Mouse (Mus musculus) MEL (cell line): ENCODE measurements around the gene Tnf.

Source experiments
- CTCF ChIP-seq, 3 experiments: IDR thresholded peaks in 2 of 3; conservative IDR thresholded peaks in 1 of 3; 2 replicates each; pipeline ENCODE4 v1.5.1; 2011 to 2012; ENCODE audit warnings: low read length in 3 of 3, low read depth in 2 of 3, mild to moderate bottlenecking in 2 of 3, improper control_type of control experiment in 1 of 3, inconsistent platforms in 1 of 3, mixed read lengths in 1 of 3, moderate library complexity in 1 of 3; ENCODE audit not compliant: control insufficient read depth in 1 of 3, insufficient read depth in 1 of 3, poor library complexity in 1 of 3, severe bottlenecking in 1 of 3
- EP300 ChIP-seq, 2 experiments: IDR thresholded peaks; 2 replicates each; pipeline ENCODE4 v1.6.1; 2011; ENCODE audit warnings: improper control_type of control experiment in 2 of 2, low read length in 2 of 2, low read depth in 1 of 2, mild to moderate bottlenecking in 1 of 2
- MAZ ChIP-seq: IDR thresholded peaks from 2 replicates; pipeline ENCODE4 v1.6.1; 2012; ENCODE audit warnings: low read depth, mild to moderate bottlenecking, inconsistent platforms, low read length, improper control_type of control experiment
- MYB ChIP-seq: IDR thresholded peaks from 2 replicates; pipeline ENCODE4 v1.6.1; 2011; ENCODE audit warnings: mild to moderate bottlenecking, low read depth, low read length, improper control_type of control experiment
- POLR2A ChIP-seq, 2 experiments: IDR thresholded peaks; 2 replicates each; pipeline ENCODE4 v1.6.1; 2011 to 2012; ENCODE audit warnings: low read length in 2 of 2, mild to moderate bottlenecking in 2 of 2, control low read depth in 1 of 2, improper control_type of control experiment in 1 of 2, low read depth in 1 of 2, moderate library complexity in 1 of 2; ENCODE audit not compliant: control insufficient read depth in 1 of 2, insufficient read depth in 1 of 2, poor library complexity in 1 of 2
- POLR2AphosphoS2 ChIP-seq: IDR thresholded peaks from 2 replicates; pipeline ENCODE4 v1.6.1; 2011; ENCODE audit warnings: low read length, improper control_type of control experiment
- POLR2AphosphoS5 ChIP-seq: IDR thresholded peaks from 2 replicates; pipeline ENCODE4 v1.6.1; 2012; ENCODE audit warnings: low read depth, borderline replicate concordance, mild to moderate bottlenecking, inconsistent platforms, low read length, moderate library complexity, mixed read lengths
- SMC3 ChIP-seq: IDR thresholded peaks from 2 replicates; pipeline ENCODE4 v1.6.1; 2011; ENCODE audit warnings: low read depth, low read length, improper control_type of control experiment
- ZKSCAN1 ChIP-seq: IDR thresholded peaks from 2 replicates; pipeline ENCODE4 v1.6.1; 2012; ENCODE audit warnings: low read depth, mild to moderate bottlenecking, inconsistent platforms, low read length, improper control_type of control experiment, moderate library complexity
- ZMIZ1 ChIP-seq: IDR thresholded peaks from 2 replicates; pipeline ENCODE4 v1.6.1; 2012; ENCODE audit warnings: low read depth, mild to moderate bottlenecking, inconsistent platforms, low read length, improper control_type of control experiment, moderate library complexity

DNA sequence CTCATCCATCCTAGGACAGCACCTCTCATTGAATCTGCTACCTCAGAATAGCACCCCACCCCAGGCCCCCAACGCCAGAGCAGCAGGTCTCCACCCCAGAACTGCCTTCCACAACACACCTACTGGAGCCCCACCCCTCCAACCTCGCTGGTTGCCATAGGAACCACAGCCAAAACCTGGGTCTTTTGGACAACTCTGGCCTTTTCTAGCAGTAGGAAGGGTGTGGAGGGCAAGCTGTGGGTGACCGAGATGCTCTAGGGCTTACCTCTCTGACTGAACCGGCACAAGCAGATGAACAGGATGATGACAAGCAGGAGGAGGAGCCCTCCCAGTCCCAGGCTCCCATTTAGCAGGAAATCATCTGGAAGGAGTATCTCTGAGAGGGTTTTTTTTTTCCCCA, 15.1 kb downstream of the Tnf start:
- no peak for TF ChIP-seq CTCF (IDR thresholded peaks at IDR 0.05 in 2 of 3, conservative IDR thresholded peaks at IDR 0.05 in 1 of 3; ENCODE audit: control insufficient read depth in 1 of 3, insufficient read depth in 1 of 3, low read depth in 2 of 3, low read length in 3 of 3, poor library complexity in 1 of 3, severe bottlenecking in 1 of 3)
- no peak for TF ChIP-seq POLR2A (IDR thresholded peaks at IDR 0.05; ENCODE audit: control insufficient read depth in 1 of 2, insufficient read depth in 1 of 2, low read depth in 1 of 2, low read length in 2 of 2, poor library complexity in 1 of 2)
- TF ChIP-seq SMC3 = no peak
- no peak for TF ChIP-seq ZMIZ1
- no peak for TF ChIP-seq POLR2AphosphoS5
- no peak for TF ChIP-seq ZKSCAN1
- TF ChIP-seq POLR2AphosphoS2 = no peak
- TF ChIP-seq MYB = no peak
- 0 out of 2 replicates have a peak, but pooled peaks have one; percentile 21 for TF ChIP-seq MAZ
- no peak for TF ChIP-seq EP300 (IDR thresholded peaks at IDR 0.05; ENCODE audit: low read depth in 1 of 2, low read length in 2 of 2)
